Mouse (Mus musculus) megakaryocyte, embryonic 14.5 days (primary cell): Measurements from ENCODE around the gene Olfr727.

Source experiments
- FLI1 ChIP-seq: IDR thresholded peaks from 2 replicates; pipeline ENCODE4 v1.6.1; 2012; ENCODE audit warnings: low read length, inconsistent platforms, mixed read lengths
- GATA1 ChIP-seq: IDR thresholded peaks from 3 replicates; pipeline ENCODE4 v1.6.1; 2012; ENCODE audit warnings: mixed read lengths, low read length, inconsistent platforms, borderline replicate concordance

- TF ChIP-seq GATA1 (no peak), FLI1 (no peak)
Measured at GRCm38 (mm10) chr14:50152810-50153209, 29.8 kb downstream of the Olfr727 start, which contains the start of gene Olfr729.
